Mouse (Mus musculus) cerebellum, adult 9-11 months (tissue): ENCODE measurements around the gene Glrb.
A peak's percentile ranks its signal among the peaks of the same experiment; 100 is the strongest.

ENCODE experiments used
- DNase-seq: peaks from one replicate; pipeline ENCODE4 v3.0.0; 2022

Glrb gene

GRCm38 (mm10) chr3:80913111-80913778 is at the start of gene Glrb:
TSS of gene Glrb (minus strand) at chr3:80913660.
- peak; percentile 74 for DNase-seq

GRCm38 (mm10) chr3:80959965-80960364 is 46.5 kb upstream of the Glrb start:
- DNase-seq, result no peak

DNA sequence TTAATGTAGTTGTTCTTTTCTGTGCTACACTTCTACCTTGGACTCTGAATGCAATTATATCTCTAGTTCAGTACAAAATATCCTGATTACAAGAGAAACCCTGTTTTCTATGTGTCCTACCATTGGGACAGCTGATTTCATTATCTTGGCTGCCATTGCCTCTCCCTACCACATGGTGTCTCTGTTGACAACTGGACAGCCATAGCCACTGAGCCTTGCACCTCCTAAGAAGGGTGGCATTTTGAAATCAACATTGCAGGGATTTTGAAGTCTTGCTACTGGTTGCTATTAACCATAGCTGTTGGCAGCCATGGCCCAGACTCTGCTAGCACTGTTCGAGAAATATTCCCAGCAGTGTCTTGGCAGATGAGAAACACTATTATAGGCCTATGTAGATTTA is 45.1 kb upstream of the Glrb start:
- DNase-seq, result peak; percentile 5

- DNase-seq, result no peak
Observed at GRCm38 (mm10) chr3:80913779-80914284, 372 bp upstream of the Glrb start.

DNA sequence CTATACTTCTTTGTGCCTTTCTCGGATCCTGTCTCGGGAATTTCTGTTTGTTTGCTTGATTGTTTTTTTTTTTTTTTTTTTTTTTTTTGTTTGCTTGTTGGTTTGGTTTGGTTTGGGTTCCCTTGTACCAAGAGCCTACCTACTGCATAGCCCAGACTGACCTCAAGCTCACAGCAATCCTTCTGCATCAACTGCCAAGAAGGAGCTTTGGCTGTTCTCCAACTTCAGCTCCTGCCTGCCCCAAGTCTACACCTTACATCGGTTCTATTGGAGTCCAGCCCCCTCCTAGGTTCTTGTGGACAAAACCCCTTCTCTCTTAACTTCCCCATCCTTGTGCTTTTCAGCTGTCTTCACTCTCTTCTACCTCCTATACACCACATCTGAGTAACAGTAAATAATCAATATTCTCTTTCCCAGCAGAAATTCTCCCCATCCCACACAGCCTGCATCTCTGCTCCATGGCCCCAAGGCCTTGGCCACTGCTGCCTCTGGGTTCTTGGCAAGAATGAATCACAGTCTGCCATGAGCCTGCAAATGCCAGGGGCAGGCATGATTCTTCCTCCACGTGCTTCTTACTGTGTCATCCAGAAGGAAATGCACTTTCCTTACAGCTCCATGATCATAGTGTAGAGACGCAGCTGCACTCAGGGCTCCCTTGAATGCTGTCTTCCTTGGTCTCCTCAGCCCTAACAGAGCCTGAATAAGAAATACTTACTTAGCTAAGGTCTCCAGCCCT is 18.5 kb downstream of the Glrb start:
- peak; percentile 60 for DNase-seq

GRCm38 (mm10) chr3:80894328-80894727 is 19.1 kb downstream of the Glrb start:
- DNase-seq, result no peak

- DNase-seq, result no peak
Observed at GRCm38 (mm10) chr3:80893055-80893690, 20.3 kb downstream of the Glrb start.

DNA sequence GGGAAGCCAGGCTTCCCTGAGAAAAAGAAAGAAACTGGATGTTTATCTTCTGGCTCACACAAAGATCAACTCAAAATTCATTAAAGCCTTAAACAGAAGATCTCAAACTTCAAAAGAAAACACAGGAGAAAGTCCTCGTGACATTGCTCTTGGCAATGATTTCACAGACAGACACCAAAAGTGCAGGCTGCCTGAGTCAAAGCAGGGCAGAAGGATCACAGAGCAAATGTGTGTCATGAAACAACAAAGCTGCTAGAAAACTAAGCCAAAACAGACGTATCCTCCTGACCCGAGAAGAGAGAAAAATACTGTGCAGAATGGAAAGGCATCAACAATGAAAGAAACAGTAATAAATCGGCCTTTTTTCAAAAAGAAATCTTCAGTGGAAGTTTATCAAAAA is 22.4 kb downstream of the Glrb start:
- DNase-seq, result no peak

- DNase-seq, result no peak
Observed at GRCm38 (mm10) chr3:80885174-80885573, 28.3 kb downstream of the Glrb start.

DNA sequence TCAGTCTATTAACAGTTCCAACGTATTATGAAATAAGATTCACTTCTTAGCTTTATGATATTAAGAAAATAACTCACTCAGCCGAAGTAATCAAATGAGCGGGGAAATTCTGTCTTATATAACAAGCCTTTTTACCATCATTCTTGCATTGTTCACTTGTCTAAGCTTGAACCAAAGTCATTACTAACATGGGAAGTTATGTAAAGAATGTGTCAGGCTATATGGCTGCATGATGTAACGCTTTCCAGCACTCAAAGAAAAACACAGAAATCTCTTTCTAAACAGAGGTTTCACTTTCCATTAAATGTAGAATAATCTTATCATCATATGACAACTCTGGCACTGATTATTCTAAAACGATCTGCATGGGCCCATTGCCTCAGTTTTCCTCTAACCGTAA is 29.9 kb downstream of the Glrb start:
- no peak for DNase-seq

GRCm38 (mm10) chr3:80880660-80881293 is 32.7 kb downstream of the Glrb start:
- DNase-seq, result no peak

DNA sequence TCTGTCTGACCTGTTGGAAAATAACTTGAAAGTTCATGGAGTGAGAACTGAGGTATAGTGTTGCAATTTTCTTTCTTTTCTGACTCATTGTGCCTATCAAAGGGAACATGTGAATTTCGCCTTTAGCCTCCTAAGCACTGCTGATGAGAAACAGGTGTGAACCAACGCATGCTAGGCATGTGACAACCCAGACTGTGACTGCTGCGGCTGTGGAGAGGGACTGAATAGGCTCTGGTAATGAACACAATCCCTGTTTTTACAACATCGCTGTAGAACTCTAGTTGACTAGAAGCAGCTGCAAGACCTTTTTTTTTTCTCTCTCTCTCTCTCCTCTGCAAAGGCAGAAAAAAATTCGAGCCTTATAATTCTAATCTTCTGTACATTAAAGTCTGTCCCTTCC is 34.9 kb downstream of the Glrb start:
- DNase-seq, result no peak

DNA sequence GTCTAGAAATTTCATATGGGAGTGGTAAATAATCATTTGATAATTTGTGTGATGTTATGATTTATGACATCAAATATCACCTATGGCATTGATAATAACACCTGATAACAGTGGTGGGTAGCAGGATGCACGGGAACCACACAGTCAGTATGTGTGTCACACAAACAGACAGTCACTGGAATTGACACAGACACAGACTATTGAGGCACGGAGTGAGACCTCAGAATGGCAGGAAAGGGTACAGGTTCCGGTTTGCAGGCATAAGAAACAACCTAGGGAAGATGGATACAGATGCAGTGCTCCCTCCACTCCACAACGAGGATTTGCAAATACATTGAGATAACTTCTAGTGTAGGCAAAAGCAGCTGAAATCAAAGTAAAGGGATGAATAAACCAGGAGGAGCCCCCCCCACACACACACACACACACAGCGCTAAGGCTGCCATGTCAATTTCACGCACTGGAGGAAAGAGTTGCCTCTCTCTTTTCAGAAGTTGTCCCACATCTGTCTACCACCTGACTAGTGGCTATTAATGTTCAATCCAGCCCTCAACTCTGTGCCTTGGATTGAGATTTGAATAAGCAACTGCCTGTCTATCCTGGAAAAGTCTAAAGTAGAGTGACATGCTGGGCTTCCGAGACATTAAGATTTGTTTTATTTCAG is 38.6 kb downstream of the Glrb start:
- no peak for DNase-seq

GRCm38 (mm10) chr3:80874081-80874480 is 39.4 kb downstream of the Glrb start:
- DNase-seq, result no peak

DNA sequence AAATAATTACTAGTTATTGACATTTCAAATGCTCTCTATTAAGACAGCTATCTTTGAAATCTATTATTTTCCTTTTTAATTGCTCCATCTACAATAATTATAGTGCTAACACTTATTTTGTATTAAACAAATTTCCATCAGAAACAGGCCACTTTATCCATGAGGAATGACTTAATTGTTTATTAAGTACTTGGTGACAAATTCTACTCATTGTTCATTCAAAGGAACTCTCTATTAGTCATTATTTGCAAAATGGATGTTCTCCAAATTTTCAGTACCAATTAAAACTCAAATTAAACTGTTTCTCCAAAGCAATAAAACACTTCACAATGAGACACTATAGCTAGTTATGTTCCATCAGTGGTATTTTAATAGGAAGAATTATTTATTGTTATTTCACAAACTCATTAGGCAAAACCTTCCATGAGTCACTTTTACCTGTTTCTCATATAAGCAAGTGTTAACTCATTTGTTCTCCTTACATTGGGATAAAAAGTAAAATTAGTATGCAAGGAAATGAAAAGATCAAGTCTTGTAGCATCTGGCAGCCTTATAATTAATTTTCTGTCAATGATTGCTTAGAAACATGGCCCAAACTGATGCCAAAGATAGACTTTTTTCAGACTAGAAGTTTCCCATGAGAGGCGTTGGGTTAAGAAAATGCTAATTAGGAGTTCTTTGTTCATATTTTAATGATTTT is 41.8 kb downstream of the Glrb start:
- no peak for DNase-seq

DNA sequence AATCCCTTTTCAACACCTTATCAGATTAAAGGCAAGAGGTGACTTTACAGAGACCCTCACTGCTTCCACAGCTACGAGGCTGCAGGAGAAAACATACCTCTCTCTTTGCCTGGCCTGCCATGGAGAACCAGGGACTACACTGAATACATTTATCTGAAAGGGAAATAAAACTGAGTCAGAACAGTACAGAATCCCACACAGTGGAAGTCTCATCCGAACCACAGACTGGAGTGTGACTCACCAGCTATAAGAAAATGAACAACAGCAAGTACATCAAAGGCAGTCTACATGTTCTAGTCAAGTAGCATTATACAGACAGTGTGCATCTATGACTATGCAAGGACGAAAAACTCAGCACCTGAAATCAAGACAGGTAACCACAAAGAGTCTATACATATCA is 46.1 kb downstream of the Glrb start:
- no peak for DNase-seq

DNA sequence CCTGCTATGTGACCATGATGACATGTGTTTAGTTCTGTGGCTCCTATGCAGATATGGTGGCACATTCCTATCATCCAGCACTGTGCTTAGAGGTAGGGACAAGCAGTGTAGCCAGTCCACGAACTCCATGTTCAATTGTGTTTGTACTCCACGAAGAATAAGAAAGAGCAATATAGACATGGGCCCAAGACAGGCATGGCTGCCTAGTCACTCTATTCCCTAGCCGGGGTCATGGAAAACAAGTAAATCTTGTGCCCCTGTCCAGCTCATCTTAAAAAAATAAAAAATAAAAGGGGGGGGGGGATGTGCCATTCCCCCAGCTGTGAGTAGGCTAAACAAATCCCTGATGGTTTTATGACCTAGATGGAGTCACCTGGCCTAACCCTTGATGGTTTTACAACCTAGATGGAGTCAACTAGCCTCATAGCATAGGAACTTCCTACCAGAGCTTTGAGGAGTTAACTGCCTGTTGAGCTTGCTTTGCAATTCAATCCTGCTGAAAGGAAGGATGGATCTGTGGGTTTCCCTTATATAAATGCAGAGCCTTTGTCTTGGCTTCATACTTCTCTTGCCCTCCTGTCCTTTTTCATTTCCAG is 60.5 kb downstream of the Glrb start:
- no peak for DNase-seq

DNA sequence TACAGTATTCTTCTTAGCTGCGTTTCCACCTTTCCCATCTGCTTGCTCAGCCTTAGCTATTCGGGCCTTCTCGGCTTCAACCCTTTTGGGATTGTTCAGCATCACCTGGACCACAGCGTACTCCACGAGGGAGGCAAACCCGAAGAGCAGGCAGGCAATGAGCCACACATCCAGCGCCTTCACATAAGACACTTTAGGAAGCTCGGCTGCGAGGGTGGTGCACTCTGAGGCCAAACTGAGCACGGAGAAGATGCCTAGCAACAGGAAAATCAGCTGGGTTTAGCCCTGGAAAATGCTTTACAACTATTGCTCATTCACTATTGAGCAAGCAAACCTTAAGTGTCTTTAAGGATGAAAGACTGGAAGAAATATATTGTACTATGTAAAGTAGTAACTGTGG is 62.5 kb downstream of the Glrb start:
- no peak for DNase-seq

GRCm38 (mm10) chr3:80845634-80846033 is 67.8 kb downstream of the Glrb start:
- DNase-seq, result no peak

- DNase-seq, result no peak
Observed at GRCm38 (mm10) chr3:80839845-80840244, 73.6 kb downstream of the Glrb start.

GRCm38 (mm10) chr3:80837583-80837982 is 75.9 kb downstream of the Glrb start:
- no peak for DNase-seq

GRCm38 (mm10) chr3:80823975-80824374 is 89.5 kb downstream of the Glrb start:
- no peak for DNase-seq
